Mouse (Mus musculus): Measurements from ENCODE around the gene Ccser2.

Ccser2 gene

GRCm38 (mm10) chr14:36868769-36869362, 99.7 kb downstream of the Ccser2 start:
- no peak for DNase-seq (ENCODE audit: low spot score)

GRCm38 (mm10) chr14:36866966-36867700, 101.4 kb downstream of the Ccser2 start:
- DNase-seq (ENCODE audit: low spot score) = peak; percentile 80

- peak; percentile 86 for DNase-seq (ENCODE audit: low spot score)
Measured at GRCm38 (mm10) chr14:36863877-36864489, 104.6 kb downstream of the Ccser2 start.

GRCm38 (mm10) chr14:36862387-36862786, 106.2 kb downstream of the Ccser2 start:
- DNase-seq (ENCODE audit: low spot score) = peak; percentile 16

DNA sequence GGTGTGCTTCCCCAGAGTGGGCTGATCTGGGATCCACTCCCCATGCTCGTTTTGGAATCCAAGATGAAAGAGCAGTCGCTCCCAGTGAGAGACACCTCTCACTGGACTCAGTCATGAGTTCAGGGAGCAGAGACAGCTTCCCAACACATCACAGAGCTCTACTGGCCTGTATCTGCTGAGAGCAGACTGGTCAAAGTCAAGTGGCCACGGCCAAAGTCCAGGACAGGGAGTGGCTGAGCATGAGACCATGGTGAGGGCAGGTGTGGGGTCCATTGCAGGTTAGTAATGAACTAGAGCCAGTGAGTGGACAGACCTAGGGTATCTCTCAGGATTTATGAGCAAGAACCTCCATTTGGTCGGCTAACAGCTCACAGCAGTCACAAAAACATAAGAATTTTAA, 109.6 kb downstream of the Ccser2 start:
- DNase-seq (ENCODE audit: low spot score) = no peak

- DNase-seq (ENCODE audit: low spot score) = no peak
Measured at GRCm38 (mm10) chr14:36852972-36853371, 115.6 kb downstream of the Ccser2 start.

DNA sequence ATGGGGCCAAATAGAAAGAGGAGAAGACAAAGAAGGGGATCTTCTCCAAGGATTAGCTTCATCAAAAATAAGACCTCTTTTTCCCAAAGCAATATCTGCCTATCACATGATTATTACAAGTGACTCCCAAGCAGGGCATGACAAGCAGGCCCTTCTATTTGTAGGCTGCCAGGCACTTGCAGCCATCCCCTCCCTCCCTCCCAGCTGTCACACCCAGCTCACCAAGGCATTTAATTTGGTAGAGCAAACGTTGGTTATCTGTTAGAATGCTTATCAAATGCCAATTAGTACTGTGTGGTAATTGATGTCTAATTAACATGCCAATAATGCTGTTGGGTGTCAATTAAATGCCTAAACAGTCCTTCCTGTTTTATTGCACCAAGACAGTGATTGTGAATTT, 119.7 kb downstream of the Ccser2 start:
- DNase-seq (ENCODE audit: low spot score) = no peak

Data from lung, postnatal 25 days (tissue).